Mouse (Mus musculus): ENCODE data around the gene Thpo. TPM values are rescaled to one million over a fixed set of nuclear protein-coding genes. Genes with fewer than 3 reads are reported as not detected.
A peak's percentile ranks its signal among the peaks of the same experiment; 100 is the strongest.

Thpo gene
- polyA plus RNA-seq, 1 experiment, result 1.4 TPM

DNA sequence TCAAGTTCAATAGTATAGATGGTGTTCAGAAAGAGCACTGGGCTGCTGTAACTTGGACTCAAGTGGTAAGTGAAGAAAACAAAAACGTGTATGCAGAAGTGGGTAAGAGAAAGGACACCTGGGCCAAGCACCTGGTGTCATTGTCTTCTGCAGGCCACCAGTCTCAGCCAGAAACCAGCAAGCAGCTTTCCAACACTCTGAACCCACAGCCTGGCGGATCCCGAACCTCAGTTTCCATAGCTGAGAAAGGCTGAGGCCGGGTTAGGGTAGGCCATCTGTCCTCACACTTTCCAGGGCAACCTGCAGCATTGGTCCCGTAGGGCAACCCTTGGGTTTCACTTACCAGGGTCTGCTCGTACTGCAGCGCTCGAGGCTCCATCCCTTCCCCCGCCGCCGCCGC is 18.7 kb downstream of the Thpo start:
- H3K27me3 ChIP-seq (ENCODE audit: control insufficient read depth, insufficient read depth, insufficient read length), result no peaks in the 10 kb centered on the region
- H3K79me2 ChIP-seq (ENCODE audit: control insufficient read depth, insufficient read depth), result peaks cover 3% of the 10 kb centered on the region
- H3ac ChIP-seq (ENCODE audit: control insufficient read depth, insufficient read length), result peak overlapping the region; percentile 3
- H3K4me3 ChIP-seq, result peak overlapping the region; percentile 61
- H3K36me3 ChIP-seq (ENCODE audit: control insufficient read depth, insufficient read depth), result peaks cover 12% of the 10 kb centered on the region
- H3K4me2 ChIP-seq (ENCODE audit: low read depth), result peak overlapping the region; percentile 98
- TF ChIP-seq USF1 (IDR thresholded peaks at IDR 0.05; ENCODE audit: low read depth), result no peak
- TF ChIP-seq POLR2AphosphoS2 (IDR thresholded peaks at IDR 0.05; ENCODE audit: insufficient read length, low read depth), result no peak
- no peak for TF ChIP-seq MAX (IDR thresholded peaks at IDR 0.05; ENCODE audit: low read depth)
- TF ChIP-seq CEBPB (IDR thresholded peaks at IDR 0.05; ENCODE audit: insufficient read depth, poor library complexity, severe bottlenecking), result no peak
- no peak for TF ChIP-seq TCF12 (IDR thresholded peaks at IDR 0.05; ENCODE audit: insufficient read depth, poor library complexity, severe bottlenecking)
- TF ChIP-seq MYOD1 (IDR thresholded peaks at IDR 0.05; ENCODE audit: control insufficient read depth in 1 of 3, insufficient read length in 2 of 3, low read depth in 2 of 3), result no peak
- no peak for TF ChIP-seq E2F4 (IDR thresholded peaks at IDR 0.05; ENCODE audit: insufficient read depth)
- TF ChIP-seq POLR2A (IDR thresholded peaks at IDR 0.05; ENCODE audit: insufficient read length, low read depth), result no peak
- no peak for TF ChIP-seq MYOG (IDR thresholded peaks at IDR 0.05; ENCODE audit: control insufficient read depth in 1 of 3, insufficient read depth in 1 of 3, insufficient read length in 2 of 3, low read depth in 2 of 3)
- TF ChIP-seq TCF3 (IDR thresholded peaks at IDR 0.05; ENCODE audit: insufficient read length, low read depth), result no peak
- TF ChIP-seq SRF (IDR thresholded peaks at IDR 0.05; ENCODE audit: control insufficient read depth, insufficient read length, low read depth), result no peak
- TF ChIP-seq REST (IDR thresholded peaks at IDR 0.05; ENCODE audit: insufficient read depth, insufficient read length), result no peak

- no peak for TF ChIP-seq E2F4 (IDR thresholded peaks at IDR 0.05; ENCODE audit: insufficient read depth)
- no peak for TF ChIP-seq TCF12 (IDR thresholded peaks at IDR 0.05; ENCODE audit: insufficient read depth, poor library complexity, severe bottlenecking)
- TF ChIP-seq MAX (IDR thresholded peaks at IDR 0.05; ENCODE audit: low read depth), result no peak
- no peak for TF ChIP-seq TCF3 (IDR thresholded peaks at IDR 0.05; ENCODE audit: insufficient read length, low read depth)
- TF ChIP-seq MYOD1 (IDR thresholded peaks at IDR 0.05; ENCODE audit: control insufficient read depth in 1 of 3, insufficient read length in 2 of 3, low read depth in 2 of 3), result no peak
- TF ChIP-seq USF1 (IDR thresholded peaks at IDR 0.05; ENCODE audit: low read depth), result no peak
- no peak for TF ChIP-seq POLR2A (IDR thresholded peaks at IDR 0.05; ENCODE audit: insufficient read length, low read depth)
- TF ChIP-seq REST (IDR thresholded peaks at IDR 0.05; ENCODE audit: insufficient read depth, insufficient read length), result no peak
- TF ChIP-seq CEBPB (IDR thresholded peaks at IDR 0.05; ENCODE audit: insufficient read depth, poor library complexity, severe bottlenecking), result no peak
- no peak for TF ChIP-seq SRF (IDR thresholded peaks at IDR 0.05; ENCODE audit: control insufficient read depth, insufficient read length, low read depth)
- TF ChIP-seq POLR2AphosphoS2 (IDR thresholded peaks at IDR 0.05; ENCODE audit: insufficient read length, low read depth), result no peak
- TF ChIP-seq MYOG (IDR thresholded peaks at IDR 0.05; ENCODE audit: control insufficient read depth in 1 of 3, insufficient read depth in 1 of 3, insufficient read length in 2 of 3, low read depth in 2 of 3), result no peak
- H3K79me2 ChIP-seq (ENCODE audit: control insufficient read depth, insufficient read depth), result peaks cover 3% of the 10 kb centered on the region
- peak overlapping the region; percentile 61 for H3K4me3 ChIP-seq
- peaks cover 9% of the 10 kb centered on the region for H3K36me3 ChIP-seq (ENCODE audit: control insufficient read depth, insufficient read depth)
- H3K4me2 ChIP-seq (ENCODE audit: low read depth), result peak overlapping the region; percentile 98
- peak overlapping the region; percentile 3 for H3ac ChIP-seq (ENCODE audit: control insufficient read depth, insufficient read length)
- no peaks in the 10 kb centered on the region for H3K27me3 ChIP-seq (ENCODE audit: control insufficient read depth, insufficient read depth, insufficient read length)
These were observed 19.1 kb downstream of the Thpo start for GRCm38 (mm10) chr16:20715161-20715560.

DNA sequence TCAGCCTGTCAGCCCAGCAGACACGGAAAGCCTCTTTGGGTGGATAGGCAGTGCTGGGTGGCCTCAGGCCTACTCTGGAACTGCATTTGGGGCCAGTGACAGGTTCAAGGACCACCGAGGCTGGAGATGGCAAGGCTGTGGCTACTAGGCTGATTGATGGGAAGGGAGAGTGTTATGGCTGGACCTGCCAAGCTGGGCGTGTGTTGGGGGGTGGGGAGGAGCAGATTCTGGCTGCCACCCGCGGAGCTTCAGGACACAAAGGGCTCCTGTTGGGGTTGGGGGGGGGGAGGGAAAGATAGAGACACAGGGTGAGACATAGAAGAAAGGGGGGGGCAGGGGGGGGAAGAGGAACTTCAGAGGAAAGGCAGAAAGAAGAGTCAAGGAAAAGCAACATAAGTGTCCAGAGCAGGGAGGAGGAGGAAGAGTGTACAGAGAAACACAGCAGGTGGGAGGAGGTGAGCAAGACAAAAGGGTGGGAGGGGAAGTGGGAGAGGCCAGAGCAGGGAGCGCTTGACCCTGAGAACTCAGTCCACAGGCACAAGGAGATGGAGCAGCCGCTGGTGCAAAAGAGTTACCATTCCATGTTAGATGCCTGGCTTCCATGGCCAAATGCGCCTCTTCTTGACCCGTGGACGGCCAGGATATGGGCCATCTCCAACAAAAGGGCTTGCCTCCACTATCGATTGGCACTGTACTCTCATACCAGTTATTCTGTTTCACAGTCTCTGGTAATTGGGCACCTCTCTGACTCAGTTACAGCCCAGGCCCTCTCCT is 19.8 kb downstream of the Thpo start:
- Histone ChIP-seq H3K4me2 (ENCODE audit: low read depth) (peak overlapping the region; percentile 98), H3K36me3 (ENCODE audit: control insufficient read depth, insufficient read depth) (peaks cover 2% of the 10 kb centered on the region), H3ac (ENCODE audit: control insufficient read depth, insufficient read length) (no peak overlapping the region), H3K79me2 (ENCODE audit: control insufficient read depth, insufficient read depth) (peaks cover 2% of the 10 kb centered on the region), H3K4me3 (peak overlapping the region; percentile 61), H3K27me3 (ENCODE audit: control insufficient read depth, insufficient read depth, insufficient read length) (no peaks in the 10 kb centered on the region)
- TF ChIP-seq SRF (IDR thresholded peaks at IDR 0.05; ENCODE audit: control insufficient read depth, insufficient read length, low read depth) (no peak), MYOG (IDR thresholded peaks at IDR 0.05; ENCODE audit: control insufficient read depth in 1 of 3, insufficient read depth in 1 of 3, insufficient read length in 2 of 3, low read depth in 2 of 3) (no peak)

DNA sequence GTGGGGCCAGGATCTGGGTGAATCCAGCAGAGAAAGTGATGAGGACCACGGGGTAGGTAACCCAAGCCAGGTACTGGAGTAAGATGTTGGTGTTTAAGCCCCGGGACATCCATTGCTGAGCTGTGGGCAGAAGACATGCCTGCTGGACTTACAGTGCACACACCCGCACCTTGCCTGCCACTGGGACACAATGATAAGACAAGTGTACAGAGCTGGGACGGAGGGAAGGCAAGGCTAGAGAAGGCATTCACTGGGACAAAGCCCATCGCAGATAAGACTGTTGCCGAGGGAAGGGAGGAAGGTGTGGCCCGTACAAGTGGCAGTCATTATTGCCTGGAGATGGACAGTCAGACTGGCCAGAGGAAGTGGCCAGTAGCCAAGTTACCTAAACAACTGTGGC is 21.4 kb downstream of the Thpo start:
- H3K36me3 ChIP-seq (ENCODE audit: control insufficient read depth, insufficient read depth), result no peaks in the 10 kb centered on the region
- H3K79me2 ChIP-seq (ENCODE audit: control insufficient read depth, insufficient read depth), result no peaks in the 10 kb centered on the region
- H3K4me2 ChIP-seq (ENCODE audit: low read depth), result no peak overlapping the region
- no peak for TF ChIP-seq SRF (IDR thresholded peaks at IDR 0.05; ENCODE audit: control insufficient read depth, insufficient read length, low read depth)
- TF ChIP-seq REST (IDR thresholded peaks at IDR 0.05; ENCODE audit: insufficient read depth, insufficient read length), result no peak
- TF ChIP-seq POLR2AphosphoS2 (IDR thresholded peaks at IDR 0.05; ENCODE audit: insufficient read length, low read depth), result no peak
- H3K4me3 ChIP-seq, result no peak overlapping the region
- no peaks in the 10 kb centered on the region for H3K27me3 ChIP-seq (ENCODE audit: control insufficient read depth, insufficient read depth, insufficient read length)
- no peak overlapping the region for H3ac ChIP-seq (ENCODE audit: control insufficient read depth, insufficient read length)

GRCm38 (mm10) chr16:20712190-20712589 is 22.1 kb downstream of the Thpo start:
- Histone ChIP-seq H3K4me3 (no peak overlapping the region), H3K79me2 (ENCODE audit: control insufficient read depth, insufficient read depth) (no peaks in the 10 kb centered on the region), H3K36me3 (ENCODE audit: control insufficient read depth, insufficient read depth) (no peaks in the 10 kb centered on the region), H3K27me3 (ENCODE audit: control insufficient read depth, insufficient read depth, insufficient read length) (no peaks in the 10 kb centered on the region), H3ac (ENCODE audit: control insufficient read depth, insufficient read length) (no peak overlapping the region), H3K4me2 (ENCODE audit: low read depth) (no peak overlapping the region)
- TF ChIP-seq POLR2A (IDR thresholded peaks at IDR 0.05; ENCODE audit: insufficient read length, low read depth), result no peak
- no peak for TF ChIP-seq MYOG (IDR thresholded peaks at IDR 0.05; ENCODE audit: control insufficient read depth in 1 of 3, insufficient read depth in 1 of 3, insufficient read length in 2 of 3, low read depth in 2 of 3)
- no peak for TF ChIP-seq USF1 (IDR thresholded peaks at IDR 0.05; ENCODE audit: low read depth)
- TF ChIP-seq MYOD1 (IDR thresholded peaks at IDR 0.05; ENCODE audit: control insufficient read depth in 1 of 3, insufficient read length in 2 of 3, low read depth in 2 of 3), result no peak
- TF ChIP-seq REST (IDR thresholded peaks at IDR 0.05; ENCODE audit: insufficient read depth, insufficient read length), result no peak
- no peak for TF ChIP-seq POLR2AphosphoS2 (IDR thresholded peaks at IDR 0.05; ENCODE audit: insufficient read length, low read depth)
- no peak for TF ChIP-seq MAX (IDR thresholded peaks at IDR 0.05; ENCODE audit: low read depth)
- no peak for TF ChIP-seq CEBPB (IDR thresholded peaks at IDR 0.05; ENCODE audit: insufficient read depth, poor library complexity, severe bottlenecking)
- TF ChIP-seq E2F4 (IDR thresholded peaks at IDR 0.05; ENCODE audit: insufficient read depth), result no peak
- no peak for TF ChIP-seq TCF3 (IDR thresholded peaks at IDR 0.05; ENCODE audit: insufficient read length, low read depth)
- TF ChIP-seq SRF (IDR thresholded peaks at IDR 0.05; ENCODE audit: control insufficient read depth, insufficient read length, low read depth), result no peak
- TF ChIP-seq TCF12 (IDR thresholded peaks at IDR 0.05; ENCODE audit: insufficient read depth, poor library complexity, severe bottlenecking), result no peak
